ENCODE assay signal across 14 mouse cellular contexts in the genomic region with DNA sequence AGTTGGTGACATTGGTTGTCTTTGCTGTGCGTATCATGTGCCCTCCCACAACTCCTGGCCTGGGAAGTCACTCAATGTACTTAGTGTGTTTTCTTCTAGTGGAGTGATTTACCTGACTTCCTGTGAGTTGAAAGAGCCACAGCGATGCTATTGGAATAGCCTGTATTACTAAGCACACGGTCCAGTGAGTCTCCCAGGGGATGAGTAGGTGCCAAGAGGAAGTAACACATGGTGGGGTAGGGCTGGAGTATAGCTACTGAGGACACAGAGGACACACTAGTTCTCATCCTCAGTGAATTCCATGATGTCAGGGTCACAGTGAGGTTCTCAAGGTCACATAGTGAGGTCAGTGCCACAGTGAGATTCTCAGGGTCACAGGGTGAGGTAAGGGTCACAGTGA.
A peak's percentile ranks its signal among the peaks of the same experiment; 100 is the strongest.
DNase-seq lines count a peak whose midpoint lies in the region.
"Had no signal": no experiment of that assay in that cellular context is flagged by ENCODE, and none has a peak within 500 bp of the region (broad histone marks: within the 10 kb centered on the region; RNA-seq: fewer than 3 reads in every experiment).

No protein-coding gene starts in this region.

- DNase-seq in cerebellum, adult 11-12 months: peak; percentile 41
- DNase-seq in cerebellum, adult 8-10 months: no peak
- DNase-seq in cerebellum, adult 9-11 months: peak; percentile 46
- no peak for DNase-seq in cerebellum, postnatal 4 days (ENCODE audit: low spot score in 2 of 2)
- peak; percentile 46 to 49 for DNase-seq in cerebellum, postnatal 14 days
- no peak for DNase-seq in cerebellum, adult 9-10 months
- DNase-seq in brain, adult 2 months (ENCODE audit: low read depth, low spot score): peak; percentile 61
- DNase-seq in urinary bladder, adult 18-20 months (ENCODE audit: low spot score in 2 of 2): no peak
- DNase-seq: adrenal gland, adult 8-10 months; adrenal gland, postnatal 14 days; adrenal gland, postnatal 36 days; B cell, adult 2 months; embryo, embryonic 11 days; gastrocnemius, adult 2 months had no signal

Comparison
In these comparisons a context has a peak if more than half of its experiments do, and no peak if none do; other contexts are left out.
1. DNase-seq: peak in cerebellum, adult 11-12 months (single experiment), cerebellum, adult 9-11 months (single experiment), cerebellum, postnatal 14 days (2 of 2) and brain, adult 2 months (single experiment); none in cerebellum, adult 8-10 months (single experiment), cerebellum, postnatal 4 days (0 of 2), cerebellum, adult 9-10 months (single experiment) and urinary bladder, adult 18-20 months (0 of 2).